Mouse (Mus musculus) CD8-positive naive resting alpha-beta T cell, adult 2 months (primary cell): ENCODE results near the gene Snrpa.

Experiments used
- DNase-seq, 2 experiments: peaks; one replicate each; pipeline ENCODE4 v3.0.0; 2022; ENCODE audit warnings: low read depth in 2 of 2, low spot score in 2 of 2

The Snrpa gene

GRCm38 (mm10) chr7:27203730-27204449, 7.8 kb upstream of the Snrpa start:
- no peak for DNase-seq

- DNase-seq = no peak
Observed at GRCm38 (mm10) chr7:27198779-27199178, 2.7 kb upstream of the Snrpa start.

GRCm38 (mm10) chr7:27198355-27198754, 2.3 kb upstream of the Snrpa start:
- DNase-seq = no peak

- no peak for DNase-seq
Observed at GRCm38 (mm10) chr7:27197634-27198033, 1.6 kb upstream of the Snrpa start.

- DNase-seq = no peak
Observed at GRCm38 (mm10) chr7:27197136-27197535, 1.1 kb upstream of the Snrpa start.

GRCm38 (mm10) chr7:27193731-27194130, 2.3 kb downstream of the Snrpa start:
- DNase-seq = no peak

GRCm38 (mm10) chr7:27192434-27192833, 3.6 kb downstream of the Snrpa start:
- no peak for DNase-seq

GRCm38 (mm10) chr7:27189271-27189931, 6.7 kb downstream of the Snrpa start:
- DNase-seq = no peak

- DNase-seq = no peak
Observed at GRCm38 (mm10) chr7:27185986-27186385, 10.1 kb downstream of the Snrpa start.

- DNase-seq = peak; percentile 24 to 51
Observed at GRCm38 (mm10) chr7:27184964-27185363, 11.1 kb downstream of the Snrpa start.

GRCm38 (mm10) chr7:27182498-27182897, 13.6 kb downstream of the Snrpa start:
- no peak for DNase-seq

- no peak for DNase-seq
Observed at GRCm38 (mm10) chr7:27180837-27181695, 15.0 kb downstream of the Snrpa start, which contains the start of the genes Gm21983 and Mia. Gm21983 (minus strand) TSS chr7:27181086. Mia (minus strand) TSS chr7:27181157.

GRCm38 (mm10) chr7:27180036-27180435, 16.0 kb downstream of the Snrpa start:
- DNase-seq = no peak

- DNase-seq = no peak
Observed at GRCm38 (mm10) chr7:27179217-27179918, 16.7 kb downstream of the Snrpa start.

GRCm38 (mm10) chr7:27178324-27179216, 17.5 kb downstream of the Snrpa start, which contains the start of gene Rab4b:
Rab4b (minus strand) TSS chr7:27178896.
- peak; percentile 98 to 99 for DNase-seq

- no peak for DNase-seq
Observed at GRCm38 (mm10) chr7:27177942-27178323, 18.1 kb downstream of the Snrpa start.

- no peak for DNase-seq
Observed at GRCm38 (mm10) chr7:27174896-27175295, 21.2 kb downstream of the Snrpa start.

- DNase-seq = no peak
Observed at GRCm38 (mm10) chr7:27174496-27174895, 21.6 kb downstream of the Snrpa start.

- DNase-seq = no peak
Observed at GRCm38 (mm10) chr7:27170981-27171380, 25.1 kb downstream of the Snrpa start.

- DNase-seq = no peak
Observed at GRCm38 (mm10) chr7:27168371-27168770, 27.7 kb downstream of the Snrpa start.
